Mouse (Mus musculus) frontal cortex, adult (tissue): Measurements from ENCODE around the gene Slc35f6.
"Not testable (repeated sequence)": the region's sequence is repeated elsewhere in the genome, so short reads cannot be mapped to it uniquely, and the experiment has no call there.

Experiments
- ATAC-seq: cut with Nextera tagmentation; 2 replicates; pipeline ENCODE4 v1.9.2; 2017; ENCODE audit warnings: mild to moderate bottlenecking, moderate library complexity, mixed read lengths; ENCODE audit not compliant: low TSS enrichment

Gene Slc35f6

GRCm38 (mm10) chr5:30700361-30701000 is 52.7 kb downstream of the Slc35f6 start:
- no peak for ATAC-seq

- not testable (repeated sequence) for ATAC-seq
These were observed 53.6 kb downstream of the Slc35f6 start for GRCm38 (mm10) chr5:30701373-30701772.

GRCm38 (mm10) chr5:30701866-30702265 is 54.1 kb downstream of the Slc35f6 start:
- no peak for ATAC-seq
